Mouse (Mus musculus): ENCODE measurements around the gene C530008M17Rik. TPM values are rescaled to one million over a fixed set of nuclear protein-coding genes. Genes with fewer than 3 reads are reported as not detected.
A peak's percentile ranks its signal among the peaks of the same experiment; 100 is the strongest.

C530008M17Rik gene
- polyA plus RNA-seq, 1 experiment from 2014 or later: 11.1 TPM

DNA sequence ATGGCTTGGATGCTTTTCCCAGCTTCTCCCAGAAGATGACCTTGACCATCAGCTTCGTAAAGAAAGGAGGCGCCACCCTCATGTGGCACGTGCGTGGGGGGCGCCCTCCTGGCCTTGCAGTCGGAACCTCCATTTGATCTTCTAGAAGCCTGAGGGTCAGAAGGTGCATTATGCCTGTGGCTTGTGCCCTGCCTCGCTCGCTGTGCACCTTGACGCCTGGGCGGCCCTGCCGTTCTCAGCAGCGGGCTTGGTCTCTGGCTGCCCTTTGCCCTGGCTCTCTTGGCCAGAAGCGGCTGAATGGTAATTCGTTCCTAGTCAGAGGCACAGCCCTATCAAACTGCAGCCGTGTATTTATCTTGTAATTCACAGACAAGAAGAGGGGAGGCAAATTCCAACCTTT, 165.8 kb downstream of the C530008M17Rik start:
- WGBS: 49% methylated on average over 15 of the region's 15 CpGs
- peak overlapping the region; percentile 22; the same call in 1 of the 2 replicates for H3K4me3 ChIP-seq (ENCODE audit: low read length)
- peak overlapping the region; percentile 68 for H3K27ac ChIP-seq (ENCODE audit: low read length)
- 0 out of 2 replicates have a peak overlapping the region, but pooled peaks have one; percentile 42 for H3K4me2 ChIP-seq (ENCODE audit: low read depth, low read length)
- H3K9ac ChIP-seq (ENCODE audit: low read depth, low read length): 0 out of 2 replicates have a peak overlapping the region, but pooled peaks have one; percentile 1
- H3K9me3 ChIP-seq (ENCODE audit: control insufficient read depth, low read length): no peaks in the 10 kb centered on the region
- no peaks in the 10 kb centered on the region for H3K36me3 ChIP-seq (ENCODE audit: control insufficient read depth, insufficient read depth, low read length)
- H3K27me3 ChIP-seq (replicated peaks; ENCODE audit: control insufficient read depth, insufficient read depth, low read length): no peaks in the 10 kb centered on the region
- peak; percentile 83 for ATAC-seq
- H3K4me1 ChIP-seq (ENCODE audit: control insufficient read depth, insufficient read depth, low read length): 0 out of 2 replicates have a peak, but pooled peaks cover 5% of the 10 kb centered on the region

GRCm38 (mm10) chr5:76828527-76829240, 172.4 kb downstream of the C530008M17Rik start:
- Histone ChIP-seq H3K4me1 (ENCODE audit: control insufficient read depth, insufficient read depth, low read length) (no peaks in the 10 kb centered on the region), H3K4me2 (ENCODE audit: low read depth, low read length) (no peak overlapping the region), H3K4me3 (ENCODE audit: low read length) (no peak overlapping the region), H3K36me3 (ENCODE audit: control insufficient read depth, insufficient read depth, low read length) (no peaks in the 10 kb centered on the region), H3K9ac (ENCODE audit: low read depth, low read length) (no peak overlapping the region), H3K9me3 (ENCODE audit: control insufficient read depth, low read length) (no peaks in the 10 kb centered on the region), H3K27me3 (replicated peaks; ENCODE audit: control insufficient read depth, insufficient read depth, low read length) (no peaks in the 10 kb centered on the region), H3K27ac (ENCODE audit: low read length) (no peak overlapping the region)
- WGBS: 82% methylated on average over 7 of the region's 7 CpGs
- no peak for ATAC-seq

DNA sequence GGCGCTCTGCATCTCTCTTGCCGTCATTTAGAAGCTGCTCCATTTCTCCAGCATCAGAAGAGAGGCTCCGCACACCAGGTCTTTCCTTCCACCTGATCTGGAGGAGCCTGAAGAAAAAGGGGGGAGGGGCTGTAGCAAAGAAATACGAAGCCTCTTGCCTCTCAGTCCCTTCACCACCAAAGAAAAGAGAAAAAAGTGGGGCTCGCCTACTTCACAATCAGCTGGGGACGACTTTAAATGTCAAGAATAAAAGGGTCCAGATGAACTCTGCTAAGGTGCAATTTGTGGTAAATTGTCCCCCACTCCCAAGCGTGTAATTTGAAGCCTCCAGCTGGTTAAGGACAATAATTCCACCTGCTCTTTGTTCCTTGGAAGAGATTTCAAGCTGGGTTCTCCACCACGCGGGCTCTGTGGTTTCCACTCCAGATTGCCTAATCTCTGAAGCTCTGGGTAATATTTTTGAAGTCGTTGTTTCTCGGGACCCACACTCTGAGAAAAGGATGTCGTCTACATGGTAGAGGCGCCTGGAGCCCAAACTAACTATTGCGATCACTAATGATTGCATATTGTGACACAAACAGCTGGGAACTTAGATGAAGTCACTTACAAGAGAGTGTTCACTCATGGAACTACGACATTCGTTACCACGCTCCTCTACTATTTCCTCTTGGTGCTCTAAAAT, 176.4 kb downstream of the C530008M17Rik start:
- no peak for ATAC-seq
- Histone ChIP-seq H3K4me3 (ENCODE audit: low read length) (no peak overlapping the region), H3K4me1 (ENCODE audit: control insufficient read depth, insufficient read depth, low read length) (no peaks in the 10 kb centered on the region), H3K27me3 (replicated peaks; ENCODE audit: control insufficient read depth, insufficient read depth, low read length) (no peaks in the 10 kb centered on the region), H3K4me2 (ENCODE audit: low read depth, low read length) (no peak overlapping the region), H3K9me3 (ENCODE audit: control insufficient read depth, low read length) (no peaks in the 10 kb centered on the region), H3K9ac (ENCODE audit: low read depth, low read length) (no peak overlapping the region), H3K36me3 (ENCODE audit: control insufficient read depth, insufficient read depth, low read length) (no peaks in the 10 kb centered on the region), H3K27ac (ENCODE audit: low read length) (no peak overlapping the region)
- 78% methylated on average over 17 of the region's 17 CpGs for WGBS

DNA sequence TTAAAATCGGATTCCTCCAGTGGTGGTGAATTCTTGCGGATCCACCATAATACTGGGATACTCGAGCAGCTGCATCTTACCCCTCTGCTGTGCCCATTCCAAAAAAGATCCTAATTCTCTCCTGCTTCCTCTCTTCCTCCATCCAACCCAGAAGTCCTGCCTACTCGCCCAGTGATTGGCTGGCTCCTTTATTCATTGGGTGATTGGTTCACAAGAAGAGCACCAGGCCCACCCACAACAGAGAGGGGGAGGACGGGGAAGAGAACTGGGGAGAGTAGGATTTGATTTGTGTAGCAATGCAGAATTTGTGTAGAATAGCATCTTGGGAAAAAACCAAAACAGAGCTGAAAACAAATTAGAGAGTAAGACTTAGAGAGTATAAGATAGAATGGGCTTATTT, 180.7 kb downstream of the C530008M17Rik start:
- 64% methylated on average over 5 of the region's 5 CpGs for WGBS
- ATAC-seq: no peak

DNA sequence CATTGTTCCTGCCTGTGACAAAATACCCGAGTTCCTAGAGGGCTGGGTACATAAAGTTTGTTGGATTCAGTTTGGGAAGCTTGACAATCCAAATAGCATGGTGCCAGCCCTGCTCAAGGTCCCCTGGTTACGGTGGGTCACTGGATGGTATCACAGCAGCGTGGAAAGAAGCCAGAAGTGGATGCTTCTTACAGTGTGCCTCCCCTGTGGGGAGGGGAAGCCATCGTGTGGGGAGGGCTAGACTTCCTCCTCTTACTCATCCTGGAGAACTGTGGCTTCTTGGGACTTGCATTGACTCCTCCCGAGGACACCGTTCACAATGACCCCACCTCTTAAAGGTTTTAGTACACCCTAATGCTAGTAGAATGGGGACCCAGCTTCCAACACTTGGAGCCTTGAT, 183.5 kb downstream of the C530008M17Rik start:
- Histone ChIP-seq H3K9me3 (ENCODE audit: control insufficient read depth, low read length) (no peaks in the 10 kb centered on the region), H3K27me3 (replicated peaks; ENCODE audit: control insufficient read depth, insufficient read depth, low read length) (no peaks in the 10 kb centered on the region), H3K36me3 (ENCODE audit: control insufficient read depth, insufficient read depth, low read length) (no peaks in the 10 kb centered on the region), H3K4me1 (ENCODE audit: control insufficient read depth, insufficient read depth, low read length) (no peaks in the 10 kb centered on the region), H3K9ac (ENCODE audit: low read depth, low read length) (no peak overlapping the region), H3K4me2 (ENCODE audit: low read depth, low read length) (no peak overlapping the region), H3K4me3 (ENCODE audit: low read length) (no peak overlapping the region), H3K27ac (ENCODE audit: low read length) (no peak overlapping the region)
- whole genome bisulfite sequencing: 82% methylated on average over 6 of the region's 6 CpGs
- no peak for ATAC-seq

More for the DNA sequence above, 180.7 kb downstream of the C530008M17Rik start:
- no peaks in the 10 kb centered on the region for H3K36me3 ChIP-seq (ENCODE audit: control insufficient read depth, insufficient read depth, low read length)
- H3K27ac ChIP-seq (ENCODE audit: low read length): no peak overlapping the region
- no peak overlapping the region for H3K9ac ChIP-seq (ENCODE audit: low read depth, low read length)
- H3K4me1 ChIP-seq (ENCODE audit: control insufficient read depth, insufficient read depth, low read length): no peaks in the 10 kb centered on the region
- H3K4me3 ChIP-seq (ENCODE audit: low read length): no peak overlapping the region
- H3K9me3 ChIP-seq (ENCODE audit: control insufficient read depth, low read length): no peaks in the 10 kb centered on the region
- no peak overlapping the region for H3K4me2 ChIP-seq (ENCODE audit: low read depth, low read length)
- no peaks in the 10 kb centered on the region for H3K27me3 ChIP-seq (replicated peaks; ENCODE audit: control insufficient read depth, insufficient read depth, low read length)

DNA sequence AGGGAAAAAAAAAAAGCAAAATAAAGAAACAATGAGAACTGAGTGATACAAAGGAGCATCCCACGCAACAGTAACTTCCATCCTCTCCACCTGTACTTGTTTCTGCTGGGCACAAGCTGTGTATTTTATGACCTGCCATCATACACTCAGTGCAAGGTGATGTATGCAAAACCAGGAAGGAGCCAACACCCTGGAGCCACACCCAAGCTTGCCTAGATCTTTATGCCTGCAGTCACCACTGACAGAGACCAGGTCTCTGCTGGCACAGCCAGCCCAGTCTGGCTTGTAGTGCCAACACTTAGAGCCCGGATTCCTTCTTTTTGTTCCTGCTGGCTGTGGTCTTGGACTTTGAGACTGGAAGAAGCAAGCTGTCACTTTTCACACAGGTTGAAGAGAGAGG, 185.5 kb downstream of the C530008M17Rik start:
- H3K9ac ChIP-seq (ENCODE audit: low read depth, low read length): no peak overlapping the region
- H3K27ac ChIP-seq (ENCODE audit: low read length): no peak overlapping the region
- ATAC-seq: peak; percentile 80
- H3K4me3 ChIP-seq (ENCODE audit: low read length): no peak overlapping the region
- no peaks in the 10 kb centered on the region for H3K9me3 ChIP-seq (ENCODE audit: control insufficient read depth, low read length)
- no peaks in the 10 kb centered on the region for H3K4me1 ChIP-seq (ENCODE audit: control insufficient read depth, insufficient read depth, low read length)
- 65% methylated on average over 2 of the region's 2 CpGs for WGBS
- H3K4me2 ChIP-seq (ENCODE audit: low read depth, low read length): no peak overlapping the region
- H3K36me3 ChIP-seq (ENCODE audit: control insufficient read depth, insufficient read depth, low read length): no peaks in the 10 kb centered on the region
- H3K27me3 ChIP-seq (replicated peaks; ENCODE audit: control insufficient read depth, insufficient read depth, low read length): no peaks in the 10 kb centered on the region

DNA sequence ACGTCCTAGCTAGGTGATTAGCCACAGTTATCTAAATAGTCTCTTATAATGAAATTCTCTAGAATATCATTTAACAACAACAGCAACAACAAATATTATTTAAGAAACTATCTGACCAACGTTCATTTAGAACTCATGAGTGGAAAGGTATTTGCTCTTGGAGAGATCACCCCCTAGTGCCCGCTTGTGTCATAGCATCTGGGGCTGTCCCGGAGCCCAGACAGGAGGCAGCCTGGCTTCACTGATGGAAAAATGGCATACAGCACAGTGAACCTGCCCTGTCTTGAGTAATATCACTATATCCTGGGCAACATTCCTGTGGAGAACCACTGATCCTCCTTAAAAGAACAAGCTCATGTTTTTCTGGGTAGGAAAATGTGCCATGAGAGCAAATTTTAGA, 187.1 kb downstream of the C530008M17Rik start:
- no peaks in the 10 kb centered on the region for H3K36me3 ChIP-seq (ENCODE audit: control insufficient read depth, insufficient read depth, low read length)
- H3K27me3 ChIP-seq (replicated peaks; ENCODE audit: control insufficient read depth, insufficient read depth, low read length): no peaks in the 10 kb centered on the region
- no peaks in the 10 kb centered on the region for H3K4me1 ChIP-seq (ENCODE audit: control insufficient read depth, insufficient read depth, low read length)
- no peak overlapping the region for H3K27ac ChIP-seq (ENCODE audit: low read length)
- peak; percentile 43; the same call in 1 of the 2 replicates for ATAC-seq
- WGBS: 9% methylated on average over 4 of the region's 4 CpGs
- no peak overlapping the region for H3K4me2 ChIP-seq (ENCODE audit: low read depth, low read length)
- no peak overlapping the region for H3K9ac ChIP-seq (ENCODE audit: low read depth, low read length)
- H3K9me3 ChIP-seq (ENCODE audit: control insufficient read depth, low read length): no peaks in the 10 kb centered on the region
- no peak overlapping the region for H3K4me3 ChIP-seq (ENCODE audit: low read length)

DNA sequence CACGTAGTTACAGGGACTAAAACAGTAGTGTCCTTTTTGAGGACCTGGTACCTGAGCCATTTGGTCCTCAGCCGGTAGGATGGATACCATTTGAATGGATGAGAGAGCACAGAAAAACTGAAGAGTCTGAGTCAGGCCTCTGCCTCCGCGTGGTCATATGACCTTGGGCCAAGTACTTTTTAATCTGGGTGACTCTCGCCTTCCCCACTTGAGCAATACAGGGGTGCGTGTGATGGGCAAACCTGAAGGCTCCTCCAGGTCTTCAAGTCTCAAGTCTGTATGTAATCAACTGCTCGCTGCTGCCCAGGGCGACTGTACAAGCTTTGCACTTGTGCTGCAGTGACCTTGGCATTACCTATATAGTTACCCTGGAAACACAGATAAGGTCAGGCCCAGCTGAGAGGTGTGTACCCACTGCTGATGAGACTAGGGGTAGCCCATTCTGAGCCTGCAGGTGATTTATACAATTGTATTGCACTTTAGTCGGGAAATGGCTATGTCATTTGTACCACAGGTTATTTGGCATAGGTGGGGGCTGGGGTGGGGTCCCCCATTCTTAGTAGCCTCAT, 187.6 kb downstream of the C530008M17Rik start:
- H3K36me3 ChIP-seq (ENCODE audit: control insufficient read depth, insufficient read depth, low read length): no peaks in the 10 kb centered on the region
- H3K9ac ChIP-seq (ENCODE audit: low read depth, low read length): no peak overlapping the region
- no peak overlapping the region for H3K27ac ChIP-seq (ENCODE audit: low read length)
- H3K27me3 ChIP-seq (replicated peaks; ENCODE audit: control insufficient read depth, insufficient read depth, low read length): no peaks in the 10 kb centered on the region
- ATAC-seq: peak; percentile 43
- H3K4me3 ChIP-seq (ENCODE audit: low read length): no peak overlapping the region
- no peak overlapping the region for H3K4me2 ChIP-seq (ENCODE audit: low read depth, low read length)
- 74% methylated on average over 9 of the region's 9 CpGs for WGBS
- no peaks in the 10 kb centered on the region for H3K4me1 ChIP-seq (ENCODE audit: control insufficient read depth, insufficient read depth, low read length)
- no peaks in the 10 kb centered on the region for H3K9me3 ChIP-seq (ENCODE audit: control insufficient read depth, low read length)

- Histone ChIP-seq H3K4me1 (ENCODE audit: control insufficient read depth, insufficient read depth, low read length) (no peaks in the 10 kb centered on the region), H3K36me3 (ENCODE audit: control insufficient read depth, insufficient read depth, low read length) (no peaks in the 10 kb centered on the region), H3K27ac (ENCODE audit: low read length) (no peak overlapping the region), H3K4me2 (ENCODE audit: low read depth, low read length) (no peak overlapping the region), H3K27me3 (replicated peaks; ENCODE audit: control insufficient read depth, insufficient read depth, low read length) (no peaks in the 10 kb centered on the region), H3K9ac (ENCODE audit: low read depth, low read length) (no peak overlapping the region), H3K9me3 (ENCODE audit: control insufficient read depth, low read length) (no peaks in the 10 kb centered on the region), H3K4me3 (ENCODE audit: low read length) (no peak overlapping the region)
- 55% methylated on average over 14 of the region's 14 CpGs for WGBS
- no peak for ATAC-seq
Measured at GRCm38 (mm10) chr5:76844618-76845186, 188.4 kb downstream of the C530008M17Rik start.

Measured in intestine, embryonic 16.5 days (tissue).